Mouse (Mus musculus): ENCODE results near the gene Rmdn3.

Rmdn3 gene

DNA sequence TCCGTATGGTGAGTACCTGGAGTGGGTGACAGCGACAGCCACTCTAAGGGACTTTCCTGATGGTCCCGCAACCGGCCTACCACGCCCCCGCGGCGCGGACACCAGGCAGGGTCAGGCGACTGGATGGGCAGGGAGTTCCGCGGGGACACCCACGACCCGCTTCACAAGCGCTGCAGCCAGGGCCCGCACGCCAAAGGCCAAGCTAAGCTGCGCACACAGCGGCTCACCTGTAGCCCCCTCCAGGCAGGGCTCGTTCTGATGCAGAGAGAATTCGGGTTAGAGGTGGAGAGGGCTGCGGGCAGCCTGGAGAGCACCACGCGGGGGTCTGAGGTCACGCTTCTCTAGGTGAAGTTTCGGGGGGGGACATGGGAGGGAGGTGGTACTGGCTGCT lies 11.0 kb upstream of the Rmdn3 start:
- DNase-seq (ENCODE audit: low read depth, low spot score), result peak; percentile 46

DNA sequence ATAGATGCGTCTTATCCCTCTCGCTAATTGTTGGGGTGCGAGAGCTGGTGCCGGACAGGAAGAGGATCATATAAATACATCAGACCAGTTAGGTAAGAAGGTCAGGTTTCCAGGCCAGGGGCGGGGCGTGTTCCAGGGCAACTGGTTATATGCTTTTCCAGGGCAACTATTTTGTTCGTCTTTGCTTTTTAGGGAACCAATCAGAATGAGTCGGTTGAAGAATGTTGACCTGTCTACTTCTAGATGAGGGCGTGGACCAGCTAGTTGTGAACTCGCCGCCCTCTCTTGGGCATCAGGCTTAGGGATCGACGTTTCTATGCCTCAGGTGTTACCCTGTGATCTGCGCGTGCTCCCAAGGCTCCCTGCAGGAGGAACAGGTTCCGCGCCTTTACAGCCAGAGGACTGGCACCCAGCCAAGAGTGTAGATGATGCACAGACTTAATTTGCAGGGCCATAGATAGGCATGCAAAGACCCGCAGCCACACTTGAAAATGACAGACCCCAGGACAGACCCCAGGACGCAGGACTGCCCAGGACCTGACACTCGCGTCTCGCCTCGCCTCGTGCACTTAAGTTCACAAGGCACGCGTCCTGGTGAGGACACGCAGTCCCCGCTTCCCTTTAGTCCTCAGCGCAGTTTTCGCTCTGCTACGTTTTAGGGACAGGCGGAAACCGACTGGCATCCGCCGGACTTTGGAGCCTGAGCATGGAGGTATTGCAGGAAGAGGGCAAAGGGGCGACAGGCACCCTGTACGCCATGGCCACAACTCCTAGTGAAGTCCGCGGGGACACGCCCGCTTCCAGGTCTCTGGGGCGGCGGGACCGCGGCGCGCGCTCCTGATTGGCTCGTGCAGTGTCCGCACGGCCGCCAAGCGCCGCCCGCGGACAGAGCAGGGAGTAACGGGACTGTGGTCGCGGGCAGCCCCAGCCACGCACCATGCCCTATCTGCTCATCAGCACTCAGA lies 10.3 kb upstream of the Rmdn3 start, which contains the start of gene Gchfr:
TSS of gene Gchfr (plus strand) at position 873 of the 965 bp plus-strand sequence.
- DNase-seq (ENCODE audit: low read depth, low spot score), result peak; percentile 64

DNA sequence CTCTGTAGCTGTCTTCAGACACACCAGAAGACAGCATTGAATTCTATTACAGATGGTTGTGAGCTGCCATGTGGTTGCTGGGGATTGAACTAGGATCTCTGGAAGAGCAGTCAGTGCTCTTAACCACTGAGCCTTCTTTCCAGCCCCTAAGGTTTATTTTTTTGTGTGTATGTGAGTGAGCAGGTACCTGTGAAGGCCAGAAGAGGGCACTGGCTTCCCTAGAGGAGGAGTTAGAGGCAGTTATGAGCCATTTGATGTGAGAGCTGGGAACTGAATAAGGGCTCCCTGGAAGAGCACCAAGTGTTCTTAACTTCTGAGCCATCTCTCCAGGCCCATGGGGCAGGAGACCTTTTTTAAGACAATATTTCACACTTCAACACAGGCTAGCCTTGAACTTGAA lies 8.6 kb upstream of the Rmdn3 start:
- DNase-seq (ENCODE audit: low read depth, low spot score), result peak; percentile 60

DNA sequence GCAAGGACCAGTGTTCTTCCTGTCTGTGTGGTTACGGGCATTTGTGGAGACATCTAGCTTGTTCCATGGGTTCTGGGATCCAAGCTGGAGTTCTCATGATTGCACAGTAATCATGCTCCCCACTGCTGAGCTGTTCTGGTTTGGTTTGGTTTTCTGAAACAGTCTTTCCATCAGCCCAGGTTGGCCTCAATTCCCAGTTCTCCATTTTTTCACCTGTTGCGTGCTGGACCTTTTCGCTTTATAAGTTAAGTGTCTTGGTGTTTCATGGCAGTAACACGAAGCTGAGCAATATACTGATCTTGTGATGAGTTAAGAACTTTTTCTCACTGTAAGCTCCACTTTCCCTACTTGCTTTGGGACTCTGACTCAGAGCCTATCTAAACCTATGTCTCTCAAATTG lies 7.2 kb upstream of the Rmdn3 start:
- no peak for DNase-seq (ENCODE audit: low read depth, low spot score)

DNA sequence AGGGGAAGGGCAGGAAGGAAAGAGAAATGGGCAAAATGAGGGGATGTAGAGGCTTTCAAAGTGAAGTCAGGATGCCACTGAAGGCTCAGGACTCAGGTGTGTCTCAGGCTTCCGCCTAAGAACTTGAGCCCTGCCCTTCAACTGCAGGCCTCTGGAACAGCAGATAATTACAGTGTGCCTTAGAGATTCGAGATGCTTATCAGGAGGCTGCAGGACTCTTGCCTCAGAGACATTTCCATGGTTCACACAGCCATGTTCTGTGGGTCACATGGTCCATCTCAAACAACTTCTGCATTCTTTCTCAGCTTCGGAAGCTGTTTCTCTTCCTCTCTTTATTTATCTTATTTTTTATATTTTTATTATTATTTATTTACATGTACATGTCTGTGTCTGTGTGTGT lies 6.3 kb upstream of the Rmdn3 start:
- DNase-seq (ENCODE audit: low read depth, low spot score), result no peak

DNA sequence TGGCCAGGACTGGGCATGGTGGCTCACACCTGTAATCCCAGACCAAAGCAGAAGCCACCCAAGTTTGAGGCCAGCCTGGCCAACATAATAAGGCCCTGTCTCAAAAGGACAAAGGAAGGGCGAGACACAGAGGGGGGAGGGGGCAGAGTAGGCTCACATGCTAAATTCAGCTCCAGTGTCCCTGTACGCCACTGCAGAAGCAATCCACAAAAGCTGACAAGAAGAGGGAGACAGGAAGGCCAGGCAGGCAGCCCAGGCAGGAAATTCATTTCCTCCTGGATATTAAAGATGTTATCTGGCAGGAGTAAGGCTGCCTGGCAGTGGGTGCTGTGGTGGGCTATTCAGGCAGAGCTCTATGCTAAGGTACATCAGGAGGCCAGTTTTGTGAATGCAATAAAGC lies 4.4 kb upstream of the Rmdn3 start:
- DNase-seq (ENCODE audit: low read depth, low spot score), result no peak

DNA sequence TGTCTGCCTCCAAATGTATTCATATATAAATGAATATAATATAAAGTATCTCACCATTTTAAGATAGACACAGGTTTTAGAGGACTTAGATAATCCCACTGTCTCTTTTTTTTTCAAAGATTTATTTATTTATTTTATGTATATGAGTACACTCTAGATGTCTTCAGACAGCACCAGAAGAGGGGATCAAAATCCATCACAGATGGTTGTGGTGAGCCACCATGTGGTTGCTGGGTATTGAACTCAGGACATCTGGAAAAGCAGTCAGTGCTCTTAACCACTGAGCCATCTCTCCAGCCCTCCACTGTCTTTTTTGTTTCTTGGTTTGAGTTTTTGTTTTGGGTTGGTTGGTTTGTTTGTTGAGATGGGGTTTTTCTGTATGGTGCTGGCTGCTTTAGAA lies 1.0 kb upstream of the Rmdn3 start:
- DNase-seq (ENCODE audit: low read depth, low spot score), result no peak

DNA sequence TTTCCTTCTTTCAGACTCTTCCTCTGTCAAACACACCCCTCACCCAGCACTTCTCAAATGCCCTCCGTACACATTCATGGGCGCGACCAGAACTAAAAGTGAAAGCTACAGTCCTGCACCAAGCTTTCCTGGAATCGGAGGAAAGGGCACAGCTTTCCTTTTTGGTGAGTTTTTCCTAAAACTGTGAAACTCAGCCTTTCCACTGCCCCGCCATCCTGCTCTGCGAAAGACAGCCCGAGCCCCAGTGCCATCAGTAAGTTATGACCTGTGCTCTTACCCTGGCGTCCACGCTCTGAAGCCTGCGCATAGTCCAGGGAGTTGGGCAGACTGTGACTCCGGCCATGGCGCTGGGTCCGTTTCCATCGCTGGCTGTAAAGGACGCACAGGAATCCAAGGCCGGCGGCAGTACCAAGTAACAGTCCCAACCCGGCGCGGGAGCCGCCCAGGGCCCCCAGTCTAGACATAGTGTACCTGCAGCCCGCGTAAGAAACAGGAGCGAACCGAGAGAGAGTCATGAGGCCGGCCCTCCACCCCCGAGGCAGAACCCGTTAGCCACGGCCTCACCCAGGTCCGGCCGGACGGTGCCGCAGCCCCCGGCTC lies 653 bp downstream of the Rmdn3 start:
- DNase-seq (ENCODE audit: low read depth, low spot score), result no peak

DNA sequence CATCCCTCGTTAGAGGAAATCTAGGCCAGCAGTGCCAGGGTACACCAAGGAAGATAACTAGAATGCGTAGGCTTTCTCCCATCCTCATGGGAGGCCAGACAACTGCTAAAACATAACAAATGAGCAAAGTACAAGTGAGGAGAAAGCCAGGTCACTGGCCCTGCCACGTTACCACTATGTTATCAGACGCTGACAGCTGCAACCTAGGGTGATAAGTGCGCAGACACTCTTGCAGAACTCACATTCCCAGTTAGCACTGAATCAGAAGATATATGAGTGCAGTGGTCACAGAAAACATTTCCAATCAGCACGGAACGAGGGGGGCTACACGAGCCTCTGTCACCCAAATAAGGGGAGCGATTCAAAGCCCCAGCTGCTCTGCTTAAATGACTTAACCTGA lies 1.4 kb downstream of the Rmdn3 start:
- no peak for DNase-seq (ENCODE audit: low read depth, low spot score)

DNA sequence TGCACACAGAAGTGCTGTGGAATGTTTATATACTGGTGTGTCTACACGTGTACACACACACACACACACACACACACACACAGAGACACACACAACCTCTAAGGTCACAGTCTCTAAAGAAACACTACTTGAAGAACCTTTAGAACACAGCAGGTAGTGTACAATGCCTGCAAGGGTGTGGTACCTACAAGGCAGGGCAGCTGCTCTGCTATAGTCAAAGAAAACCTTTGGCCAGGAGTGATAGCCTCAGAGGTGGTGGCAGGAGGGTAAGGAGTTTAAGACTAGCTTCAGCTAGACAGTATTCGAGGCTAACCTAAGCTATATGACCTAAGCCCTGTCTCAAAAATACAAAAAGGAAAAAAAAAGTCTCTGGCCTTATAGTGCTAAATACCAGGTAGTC lies 2.2 kb downstream of the Rmdn3 start:
- DNase-seq (ENCODE audit: low read depth, low spot score), result no peak

DNA sequence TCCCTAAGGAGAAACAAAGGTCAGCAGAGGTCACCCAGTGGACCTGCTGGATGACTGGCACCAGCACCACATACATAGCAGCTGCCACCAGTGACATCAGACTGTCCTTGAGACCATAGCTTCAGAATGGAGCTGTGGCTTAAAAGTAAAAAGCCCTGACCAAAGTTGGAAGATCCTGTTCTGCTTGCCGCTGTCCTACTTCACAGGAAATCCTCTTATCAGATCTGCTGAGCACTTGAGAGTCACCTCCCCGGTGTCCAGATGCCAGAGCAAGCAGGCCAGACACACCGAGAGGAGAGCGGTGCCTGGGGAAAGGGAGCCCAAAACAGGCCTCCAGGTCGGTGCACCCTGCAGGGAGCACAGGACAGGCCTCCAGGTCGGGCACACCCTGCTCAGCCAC lies 4.6 kb downstream of the Rmdn3 start:
- DNase-seq (ENCODE audit: low read depth, low spot score), result no peak

DNA sequence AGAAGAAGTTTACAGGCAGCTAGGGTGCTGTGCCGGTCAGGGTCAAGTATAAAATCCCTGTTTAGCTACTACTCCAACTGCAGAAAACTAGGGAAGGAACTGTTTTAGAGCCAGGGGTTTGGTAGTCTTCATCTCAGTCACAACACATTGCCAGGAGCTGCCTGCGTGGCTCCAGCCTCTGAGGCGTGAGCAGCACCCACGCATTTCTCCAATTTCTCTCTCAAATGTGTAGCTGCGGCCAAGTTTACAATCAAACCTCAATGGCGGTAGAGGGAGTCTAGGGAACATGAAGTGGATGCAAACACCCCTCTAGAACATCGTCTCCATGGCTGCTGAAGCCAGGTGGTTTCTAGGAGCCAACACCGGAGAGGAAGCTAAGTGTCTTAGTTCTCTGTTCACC lies 9.1 kb downstream of the Rmdn3 start:
- no peak for DNase-seq (ENCODE audit: low read depth, low spot score)

DNA sequence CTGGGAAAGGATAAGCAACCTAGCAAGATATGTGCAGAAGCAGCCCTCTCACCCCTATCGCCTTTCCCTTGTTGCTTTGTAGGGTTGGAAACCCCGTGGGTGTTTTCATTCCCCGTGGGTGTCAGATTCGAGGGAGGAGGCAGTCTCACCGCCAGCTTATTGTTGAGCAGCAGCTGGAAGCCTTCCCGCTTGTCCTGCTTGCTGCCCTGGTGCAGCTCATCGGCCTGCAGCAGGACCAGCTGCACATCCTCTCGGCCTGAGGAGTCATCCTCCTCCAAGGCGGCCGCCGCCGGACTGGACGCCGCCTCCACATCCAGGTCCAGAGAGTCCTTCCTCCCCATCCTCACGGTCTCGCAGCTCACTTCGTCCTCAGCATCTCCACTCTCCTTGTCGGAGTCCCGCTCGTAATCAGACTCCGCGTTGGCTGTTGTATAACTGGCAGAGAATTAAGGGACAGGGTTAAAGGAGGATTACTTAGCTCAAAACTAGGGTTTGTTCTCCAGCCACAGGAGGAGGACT lies 9.6 kb downstream of the Rmdn3 start:
- no peak for DNase-seq (ENCODE audit: low read depth, low spot score)

DNA sequence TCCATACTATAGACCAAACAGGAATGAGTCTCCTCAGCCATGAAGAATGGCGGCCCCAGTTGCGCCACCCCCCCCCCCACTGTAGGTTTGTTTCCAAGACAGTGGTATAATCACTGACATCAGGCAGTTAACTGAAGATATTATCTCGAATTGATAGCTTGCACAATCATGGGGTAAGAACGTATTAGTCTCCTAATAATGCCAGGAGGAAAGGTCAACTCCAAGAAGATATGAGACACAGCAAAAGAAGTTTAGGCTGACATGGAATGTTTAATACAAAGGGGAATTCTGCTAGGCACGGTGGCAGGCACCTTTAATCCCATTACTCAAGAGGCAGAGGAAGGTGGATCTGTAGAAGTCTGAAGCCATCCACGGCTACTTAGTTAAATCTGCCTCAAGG lies 10.4 kb downstream of the Rmdn3 start:
- no peak for DNase-seq (ENCODE audit: low read depth, low spot score)

DNA sequence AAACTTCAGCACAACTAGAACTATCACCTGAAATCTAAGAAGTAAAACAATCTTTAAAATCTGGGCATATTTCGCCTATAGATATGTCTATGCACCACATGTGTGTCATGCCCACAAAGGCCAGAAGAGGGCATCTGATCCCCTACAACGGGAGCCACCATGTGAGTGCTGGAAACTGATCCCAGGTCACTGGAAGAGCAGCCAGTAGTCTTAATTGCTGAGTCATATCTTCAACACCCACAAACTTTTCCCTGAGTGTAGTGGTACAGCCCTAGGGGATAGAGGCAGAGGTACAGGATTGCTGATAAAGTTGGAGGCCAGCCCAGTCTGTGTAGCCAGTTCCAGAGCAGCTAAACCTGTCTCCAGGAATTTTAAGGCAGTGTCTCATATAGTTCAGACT lies 11.6 kb downstream of the Rmdn3 start:
- peak; percentile 81 for DNase-seq (ENCODE audit: low read depth, low spot score)

DNA sequence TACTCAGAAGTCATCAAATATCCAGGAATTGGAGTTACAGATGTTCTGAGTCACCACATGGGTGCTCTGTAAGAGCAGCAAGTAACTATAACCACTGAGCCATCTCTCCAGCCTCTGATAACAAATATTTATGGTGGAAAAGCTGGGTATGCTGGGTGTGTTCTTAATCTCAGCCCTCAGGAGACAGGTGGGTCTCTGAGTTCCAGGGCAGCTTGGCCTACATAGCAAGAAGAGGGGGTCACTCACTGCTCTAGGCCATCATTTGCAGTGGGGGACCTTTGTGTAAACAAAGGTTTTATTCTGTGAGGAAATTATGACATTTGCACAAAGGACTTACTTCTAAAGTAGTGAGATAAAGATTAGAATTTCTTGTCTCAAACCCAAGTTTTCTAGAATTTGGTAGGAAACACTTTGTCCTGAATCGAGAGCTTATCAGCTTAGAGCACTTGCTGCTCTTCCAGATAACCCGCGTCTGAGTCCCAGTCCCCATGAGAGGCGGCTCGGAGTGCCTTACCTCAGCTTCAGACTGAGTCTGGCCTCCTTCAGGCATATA lies 20.4 kb downstream of the Rmdn3 start:
- DNase-seq (ENCODE audit: low read depth, low spot score), result no peak

DNA sequence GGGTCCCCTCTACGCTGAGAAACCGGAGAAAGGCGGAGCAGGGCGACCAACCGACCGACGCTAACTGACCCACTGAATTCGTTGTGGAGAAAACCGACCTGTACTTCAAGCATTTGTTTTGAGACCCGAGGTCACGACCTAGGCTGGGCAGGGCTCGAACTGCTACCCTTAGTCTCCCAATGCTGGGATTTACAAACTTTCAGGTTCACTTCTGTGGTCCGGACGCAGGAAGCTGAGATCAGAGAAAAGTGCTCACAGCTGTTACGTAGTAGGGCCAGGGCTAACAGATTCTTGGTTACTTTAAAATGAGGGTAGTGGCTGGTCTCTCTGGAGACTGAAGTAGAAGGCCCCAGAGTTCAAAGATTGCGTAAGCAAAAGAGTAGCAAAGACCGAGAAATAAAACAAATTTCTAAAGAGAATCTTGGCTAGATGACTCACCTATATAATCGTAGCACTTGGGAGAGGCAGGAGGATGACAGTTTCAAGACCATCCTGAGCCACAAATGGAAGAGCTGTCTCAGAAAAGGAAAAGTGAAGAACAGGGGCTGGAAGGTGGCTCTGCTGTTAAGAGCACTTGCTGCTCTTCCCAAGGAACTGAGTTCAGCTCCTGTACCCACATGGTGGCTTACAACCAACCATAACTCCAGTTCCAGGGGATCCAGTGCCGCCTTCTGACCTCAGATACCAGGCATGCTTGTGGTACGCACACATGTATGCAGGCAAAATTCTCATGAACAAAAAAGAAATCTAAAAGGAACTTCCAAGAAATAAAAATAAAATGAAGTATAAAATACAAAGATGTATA lies 43.5 kb downstream of the Rmdn3 start:
- peak; percentile 63 for DNase-seq (ENCODE audit: low read depth, low spot score)

DNA sequence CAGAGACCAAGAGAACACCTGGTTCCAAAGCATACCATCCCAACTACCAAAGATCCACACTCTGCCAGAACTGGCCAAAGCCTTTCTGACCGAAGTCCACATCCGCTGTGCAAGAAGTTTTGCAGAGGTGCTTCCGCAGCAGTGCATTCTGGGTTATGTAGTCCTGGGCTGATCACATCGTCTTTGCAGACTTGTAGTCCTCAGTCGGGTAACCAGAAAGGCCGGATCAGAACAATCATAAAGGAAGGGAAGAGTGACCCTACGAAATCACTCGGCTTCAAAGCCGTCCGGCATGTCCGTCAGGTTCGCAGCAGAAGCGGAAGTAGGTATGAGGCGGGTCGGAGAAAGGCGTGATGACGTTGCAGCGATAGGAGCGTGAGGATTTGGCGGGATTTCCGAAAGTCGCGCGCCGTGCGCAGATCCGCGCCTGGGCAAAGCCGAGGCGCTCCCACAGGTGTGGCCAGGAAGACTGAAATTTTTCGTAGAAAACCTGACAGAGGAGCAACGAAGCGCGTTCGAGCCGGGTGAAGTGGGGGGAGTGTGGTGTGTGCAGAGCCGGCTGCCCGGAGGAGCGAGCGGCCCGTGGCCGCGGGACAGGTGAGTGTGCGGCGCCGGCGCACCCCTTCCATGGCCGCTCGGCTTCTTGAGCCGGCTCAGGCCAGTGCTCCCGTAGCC lies 44.3 kb downstream of the Rmdn3 start, which contains the start of gene Rad51:
TSS of gene Rad51 (plus strand) at position 356 of the 675 bp plus-strand sequence.
- DNase-seq (ENCODE audit: low read depth, low spot score), result peak; percentile 96

DNA sequence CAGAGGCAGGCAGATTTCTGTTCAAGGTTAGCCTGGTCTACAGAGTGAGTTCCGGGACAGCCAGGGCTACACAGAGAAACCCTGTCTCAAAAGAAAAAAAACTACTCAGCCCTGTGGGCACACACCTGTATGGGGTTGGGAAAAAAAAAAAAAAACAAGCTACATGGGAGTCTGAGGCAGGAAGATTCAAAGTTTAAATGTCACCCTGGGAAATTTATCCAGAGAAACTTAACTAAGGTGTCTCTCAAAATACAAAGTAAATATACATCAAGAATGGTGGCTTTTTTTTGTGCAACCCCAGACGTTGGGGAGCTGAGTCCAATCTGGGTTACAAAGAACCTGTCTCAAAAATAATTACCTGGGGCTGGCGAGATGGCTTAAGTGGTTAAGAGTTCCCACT lies 45.8 kb downstream of the Rmdn3 start:
- no peak for DNase-seq (ENCODE audit: low read depth, low spot score)

DNA sequence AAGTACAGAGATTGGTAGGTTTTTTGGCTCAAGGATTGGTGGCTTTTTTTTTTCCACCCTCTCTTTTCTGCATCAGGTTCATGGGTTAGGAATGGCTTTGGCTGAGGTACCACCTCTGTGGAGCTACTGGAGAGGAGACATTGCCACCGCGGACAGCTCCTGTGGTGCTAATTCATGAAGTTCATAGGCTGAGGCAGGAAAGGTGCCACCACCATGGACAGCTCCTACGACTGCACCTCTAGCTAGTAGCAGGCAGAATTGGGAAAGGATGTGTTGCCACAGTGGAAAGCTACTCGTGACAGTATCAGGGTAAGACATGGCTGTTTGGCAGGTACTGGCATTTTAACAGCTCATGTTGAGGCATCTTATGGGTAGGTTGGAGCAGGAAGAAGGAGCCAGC lies 48.3 kb downstream of the Rmdn3 start:
- DNase-seq (ENCODE audit: low read depth, low spot score), result peak; percentile 88

DNA sequence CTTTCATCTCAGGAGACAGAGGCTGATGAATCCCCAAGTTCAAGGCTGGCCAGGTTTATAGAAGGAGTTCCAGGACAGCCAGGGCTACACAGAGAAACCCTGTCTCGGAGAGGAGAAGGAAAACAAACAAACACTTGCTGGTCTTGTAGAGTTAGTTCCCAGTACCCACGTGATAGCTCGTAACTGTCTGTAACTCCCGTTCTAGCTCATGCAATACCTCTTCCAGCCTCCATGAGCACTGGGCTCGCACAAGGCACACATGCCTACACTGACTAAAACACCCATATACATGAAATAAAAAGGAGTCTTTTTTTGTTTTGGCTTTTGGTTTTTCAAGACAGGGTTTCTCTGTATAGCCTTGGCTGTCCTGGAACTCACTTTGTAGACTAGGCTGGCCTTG lies 50.3 kb downstream of the Rmdn3 start:
- DNase-seq (ENCODE audit: low read depth, low spot score), result peak; percentile 72

Data from ZHBTc4 (cell line).